8 mouse cellular contexts compared by ENCODE assay signal in genomic region chr8:109704565-109705319, GRCm38 (mm10). TPM values are rescaled to one million over a fixed set of nuclear protein-coding genes. Genes with fewer than 3 reads are reported as not detected.
DNase-seq lines count a peak whose midpoint lies in the region; ATAC-seq and TF ChIP-seq lines count a peak whose summit lies in the region.

No protein-coding gene starts in this region.

- TF ChIP-seq CTCF in testis, adult 2 months (IDR thresholded peaks at IDR 0.05; ENCODE audit: control insufficient read depth, insufficient read depth, insufficient replicate concordance, low read depth, low read length), result no peak

- H3K27me3 ChIP-seq in testis, adult 2 months (ENCODE audit: control insufficient read depth, insufficient read depth, low read length), result no peaks in the 10 kb centered on the region
- H3K27me3 ChIP-seq in embryonic facial prominence, embryonic 13.5 days, result no peaks in the 10 kb centered on the region
- H3K27me3 ChIP-seq in intestine, embryonic 14.5 days (replicated peaks; ENCODE audit: control insufficient read depth, insufficient read depth, low read length), result no peaks in the 10 kb centered on the region

- DNase-seq in testis, postnatal 10 days (ENCODE audit: low spot score), result no peak
- peak; percentile 58 for DNase-seq in intestine, embryonic 14.5 days (ENCODE audit: low spot score)
- no peak for DNase-seq in adipocyte (ENCODE audit: low spot score)
- no peak for DNase-seq in adrenal gland, adult (ENCODE audit: inconsistent age in 2 of 2, low spot score in 1 of 2)
- DNase-seq in kidney, postnatal 14 days, result no peak

- no peak for ATAC-seq in embryonic facial prominence, embryonic 13.5 days (ENCODE audit: insufficient number of reproducible peaks, insufficient read depth, low FRiP score, low TSS enrichment, low read depth)
- peak; percentile 14; the same call in 1 of the 2 replicates for ATAC-seq in intestine, embryonic 14.5 days (replicated peaks; ENCODE audit: low FRiP score, low TSS enrichment, low read depth)

- no peak for TF ChIP-seq POLR2A in testis, adult 2 months (IDR thresholded peaks at IDR 0.05; ENCODE audit: control insufficient read depth, low read depth, low read length)

- peak overlapping the region; percentile 76 for H3K27ac ChIP-seq in testis, adult 2 months (ENCODE audit: control insufficient read depth, insufficient read depth, low read depth, low read length)
- peak overlapping the region; percentile 51 for H3K27ac ChIP-seq in embryonic facial prominence, embryonic 13.5 days
- H3K27ac ChIP-seq in intestine, embryonic 14.5 days (ENCODE audit: low read depth), result 0 out of 2 replicates have a peak overlapping the region, but pooled peaks have one; percentile 95
- peak overlapping the region; percentile 95 for H3K27ac ChIP-seq in macrophage

- no peaks in the 10 kb centered on the region for H3K36me3 ChIP-seq in testis, adult 2 months (ENCODE audit: control insufficient read depth, insufficient read depth, low read length)
- H3K36me3 ChIP-seq in embryonic facial prominence, embryonic 13.5 days, result peaks cover 20% of the 10 kb centered on the region
- peaks cover 23% of the 10 kb centered on the region for H3K36me3 ChIP-seq in intestine, embryonic 14.5 days (ENCODE audit: control insufficient read depth, insufficient read depth, low read length)
- peaks cover 20% of the 10 kb centered on the region for H3K36me3 ChIP-seq in macrophage (ENCODE audit: inconsistent target)

- no peaks in the 10 kb centered on the region; the same call in 1 of the 2 replicates for H3K79me2 ChIP-seq in macrophage (ENCODE audit: inconsistent target)

- H3K9me3 ChIP-seq in embryonic facial prominence, embryonic 13.5 days, result no peaks in the 10 kb centered on the region
- no peaks in the 10 kb centered on the region for H3K9me3 ChIP-seq in intestine, embryonic 14.5 days (ENCODE audit: control insufficient read depth, low read length)

- WGBS in embryonic facial prominence, embryonic 13.5 days, result 11% methylated on average over 24 of the region's 24 CpGs
- 10% methylated on average over 24 of the region's 24 CpGs for WGBS in intestine, embryonic 14.5 days
- WGBS in macrophage (ENCODE audit: missing documents), result 3% methylated on average over 24 of the region's 24 CpGs

- peak overlapping the region; percentile 99 for H3K9ac ChIP-seq in embryonic facial prominence, embryonic 13.5 days
- peak overlapping the region; percentile 18; the same call in 1 of the 2 replicates for H3K9ac ChIP-seq in intestine, embryonic 14.5 days (ENCODE audit: low read length)

- peak overlapping the region; percentile 88 for H3K4me2 ChIP-seq in embryonic facial prominence, embryonic 13.5 days
- peak overlapping the region; percentile 89 for H3K4me2 ChIP-seq in intestine, embryonic 14.5 days (ENCODE audit: low read length)

- peak overlapping the region; percentile 93 for H3K4me3 ChIP-seq in testis, adult 2 months (ENCODE audit: control insufficient read depth, low read depth, low read length)
- H3K4me3 ChIP-seq in embryonic facial prominence, embryonic 13.5 days, result peak overlapping the region; percentile 94
- H3K4me3 ChIP-seq in intestine, embryonic 14.5 days (ENCODE audit: low read depth, low read length), result peak overlapping the region; percentile 91
- H3K4me3 ChIP-seq in macrophage (ENCODE audit: inconsistent target), result peak overlapping the region; percentile 42

- H3K4me1 ChIP-seq in testis, adult 2 months (ENCODE audit: control insufficient read depth, insufficient read depth, low read length), result peaks cover 6% of the 10 kb centered on the region
- peaks cover 30% of the 10 kb centered on the region for H3K4me1 ChIP-seq in embryonic facial prominence, embryonic 13.5 days
- H3K4me1 ChIP-seq in intestine, embryonic 14.5 days (replicated peaks; ENCODE audit: control insufficient read depth, insufficient read depth, low read length), result peaks cover 16% of the 10 kb centered on the region

RNA-seq across cellular contexts. Expression of gene Zfp821, which starts 0.6 kb away (rescaled TPM):
- 75.7 and 82.1 TPM in 2 replicates for polyA plus RNA-seq in testis, adult 2 months (2012; rRNA removed)
- polyA plus RNA-seq in embryonic facial prominence, embryonic 13.5 days (2015; fragmentation: Nextera tagmentation; extraction: Ambion mirVana), result 43.7 and 46.7 TPM in 2 replicates
- 26.3 and 27.7 TPM in 2 replicates for polyA plus RNA-seq in intestine, embryonic 14.5 days (2014; fragmentation: Nextera tagmentation; extraction: Ambion mirVana)
- total RNA-seq in macrophage (2018; cell fraction: chromatin; rRNA removed), result 10 to 100 TPM; 13.6 to 93.8 (median 54.6) TPM
- 10 to 100 TPM in 21 of 26 experiments, 1 to 10 TPM in 5; 6.2 to 30.2 (median 17.2) TPM for total RNA-seq in macrophage (2018; cell fraction: cytosol; rRNA removed)
- total RNA-seq in macrophage (2018; cell fraction: nucleus; rRNA removed), result 10 to 100 TPM; 13.0 to 68.1 (median 39.5) TPM
- polyA plus RNA-seq in macrophage (2018), result 9.2 to 15.3 TPM (median 14.5 TPM) in 3 replicates

RNA-seq across cellular contexts. Expression of gene Ist1, which starts 11.7 kb away (rescaled TPM):
- polyA plus RNA-seq in testis, adult 2 months (2012; rRNA removed), result 25.7 and 31.8 TPM in 2 replicates
- polyA plus RNA-seq in embryonic facial prominence, embryonic 13.5 days (2015; fragmentation: Nextera tagmentation; extraction: Ambion mirVana), result 169 and 179 TPM in 2 replicates
- polyA plus RNA-seq in intestine, embryonic 14.5 days (2014; fragmentation: Nextera tagmentation; extraction: Ambion mirVana), result 140 and 152 TPM in 2 replicates
- total RNA-seq in macrophage (2018; cell fraction: chromatin; rRNA removed), result 100 to 1,000 TPM; 184 to 290 (median 245) TPM
- 100 to 1,000 TPM; 108 to 165 (median 124) TPM for total RNA-seq in macrophage (2018; cell fraction: cytosol; rRNA removed)
- 100 to 1,000 TPM; 141 to 322 (median 221) TPM for total RNA-seq in macrophage (2018; cell fraction: nucleus; rRNA removed)
- 79.1 to 112 TPM (median 87.3 TPM) in 3 replicates for polyA plus RNA-seq in macrophage (2018)

RNA-seq across cellular contexts. Expression of gene Atxn1l, which starts 32.8 kb away (rescaled TPM):
- 32.9 and 35.6 TPM in 2 replicates for polyA plus RNA-seq in testis, adult 2 months (2012; rRNA removed)
- polyA plus RNA-seq in embryonic facial prominence, embryonic 13.5 days (2015; fragmentation: Nextera tagmentation; extraction: Ambion mirVana), result 7.6 and 7.9 TPM in 2 replicates
- 6.1 and 7.1 TPM in 2 replicates for polyA plus RNA-seq in intestine, embryonic 14.5 days (2014; fragmentation: Nextera tagmentation; extraction: Ambion mirVana)
- 10 to 100 TPM; 21.0 to 37.6 (median 30.0) TPM for total RNA-seq in macrophage (2018; cell fraction: chromatin; rRNA removed)
- 10 to 100 TPM; 13.8 to 31.9 (median 22.2) TPM for total RNA-seq in macrophage (2018; cell fraction: cytosol; rRNA removed)
- total RNA-seq in macrophage (2018; cell fraction: nucleus; rRNA removed), result 10 to 100 TPM; 22.5 to 41.8 (median 30.4) TPM
- polyA plus RNA-seq in macrophage (2018), result 15.8 to 17.7 TPM (median 17.0 TPM) in 3 replicates

Comparison
In these comparisons a context has a peak if more than half of its experiments do, and no peak if none do; other contexts are left out.
1. H3K4me3 ChIP-seq: peak in every context shown above with its lines; median percentile 94 in embryonic facial prominence, embryonic 13.5 days; 93 in testis, adult 2 months; 91 in intestine, embryonic 14.5 days; 42 in macrophage.